Mouse (Mus musculus) G1E (cell line): Measurements from ENCODE around the gene Cdca3.

Experiments used
- CTCF ChIP-seq: IDR thresholded peaks from 2 replicates; pipeline ENCODE4 v1.5.1; 2012; ENCODE audit warnings: low read depth, low read length, inconsistent platforms, mixed read lengths
- GATA1 ChIP-seq: IDR thresholded peaks from 2 replicates; pipeline ENCODE4 v1.6.1; 2012; ENCODE audit warnings: borderline replicate concordance, low read length, inconsistent platforms, mixed read lengths
- GATA2 ChIP-seq: IDR thresholded peaks from 2 replicates; pipeline ENCODE4 v1.6.1; 2012; ENCODE audit warnings: low read depth, low read length, inconsistent platforms, borderline replicate concordance
- POLR2AphosphoS5 ChIP-seq: IDR thresholded peaks from 2 replicates; pipeline ENCODE4 v1.6.1; 2012; ENCODE audit warnings: low read depth, low read length, inconsistent platforms; ENCODE audit not compliant: insufficient replicate concordance

DNA sequence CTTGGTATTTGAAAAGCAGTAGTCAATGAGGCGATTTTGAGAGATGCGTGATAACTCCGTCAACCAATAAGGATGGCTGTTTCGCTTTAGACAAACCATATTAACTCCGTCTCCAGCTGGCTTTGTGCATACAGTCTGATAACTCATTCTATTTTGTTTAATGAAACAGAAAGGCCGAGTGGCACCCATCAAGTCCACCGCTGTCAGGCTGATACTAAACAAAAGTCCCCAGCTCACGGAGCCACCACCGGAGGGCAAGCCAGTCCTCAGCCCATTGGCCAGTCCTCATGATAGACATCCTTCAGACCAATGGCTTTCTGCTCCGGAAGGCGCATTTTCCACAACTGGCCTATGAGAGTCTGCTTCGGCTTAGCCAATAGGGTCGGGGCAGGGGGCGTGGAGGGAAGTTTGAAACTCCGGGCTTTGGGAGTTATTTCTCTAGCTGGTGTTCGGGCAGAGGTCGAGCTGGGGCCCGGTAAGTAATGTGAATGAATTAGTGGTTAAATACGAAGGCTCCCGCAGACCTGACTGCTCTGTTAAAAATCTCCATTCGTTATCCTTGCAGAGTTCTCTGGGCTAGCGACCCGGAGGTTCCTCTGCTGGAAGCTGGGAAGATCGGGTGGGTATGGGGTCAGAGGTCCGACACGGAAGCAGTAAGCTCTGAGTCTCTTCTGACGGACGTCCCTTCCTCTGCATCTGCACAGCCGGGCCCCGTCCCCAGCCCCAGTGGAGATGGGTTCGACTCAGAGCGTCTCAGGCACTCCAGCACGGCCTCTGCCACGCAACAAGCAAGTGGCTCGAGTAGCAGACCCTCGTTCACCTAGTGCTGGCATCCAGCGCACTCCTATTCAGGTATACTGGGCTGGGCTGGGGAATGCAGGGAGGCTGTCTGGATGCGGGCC is 703 bp downstream of the Cdca3 start:
- TF ChIP-seq GATA1 (no peak), CTCF (no peak), POLR2AphosphoS5 (no peak), GATA2 (no peak)
